Mouse (Mus musculus): ENCODE results near the gene Maml3. TPM values are rescaled to one million over a fixed set of nuclear protein-coding genes. Genes with fewer than 3 reads are reported as not detected.
A peak's percentile ranks its signal among the peaks of the same experiment; 100 is the strongest.

The Maml3 gene
- total RNA-seq, 2 experiments from 2014 or later: 7.1 TPM

DNA sequence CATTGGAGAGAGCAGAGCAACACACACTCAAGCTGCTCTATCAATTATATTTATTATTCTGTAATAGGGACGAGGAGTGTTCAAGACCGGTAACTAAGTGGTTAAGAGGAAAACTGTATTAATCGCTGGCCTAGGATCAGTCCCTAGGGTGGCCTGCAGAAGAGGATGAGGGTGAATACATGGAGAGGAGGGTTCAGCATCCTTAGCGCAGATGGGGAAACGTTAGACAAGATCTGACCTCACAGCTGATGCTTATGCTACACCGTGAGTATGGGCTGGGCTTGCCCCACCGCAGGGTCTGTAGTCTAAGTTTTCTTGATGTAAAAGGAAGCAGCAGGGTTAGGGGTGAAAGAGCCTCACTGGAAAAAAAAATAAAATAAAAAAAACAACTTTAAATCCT is 285.8 kb downstream of the Maml3 start:
- DNase-seq: no peak

DNA sequence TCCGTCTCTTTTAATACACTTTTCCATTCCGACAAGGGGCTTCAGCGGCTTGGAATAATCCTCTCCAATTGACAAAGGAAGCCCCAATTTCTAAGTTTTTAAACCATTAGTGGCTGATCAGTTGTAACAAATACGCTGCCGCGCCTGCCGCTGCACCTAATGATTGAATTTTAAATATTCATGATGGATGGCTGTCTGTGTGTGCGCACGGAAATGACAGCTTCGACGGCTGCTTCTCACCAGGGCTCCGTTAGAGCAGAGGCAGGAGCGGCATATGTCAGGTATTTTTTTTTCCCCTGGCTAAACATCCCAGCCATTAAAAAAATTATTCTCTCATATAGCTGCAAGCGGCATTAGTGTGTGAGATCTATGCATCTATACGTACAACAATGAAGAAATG is 287.0 kb downstream of the Maml3 start:
- no peak for DNase-seq

GRCm38 (mm10) chr3:51817329-51817728 is 287.5 kb downstream of the Maml3 start:
- DNase-seq: no peak

- no peak for DNase-seq
These were observed 288.2 kb downstream of the Maml3 start for GRCm38 (mm10) chr3:51816517-51817285.

DNA sequence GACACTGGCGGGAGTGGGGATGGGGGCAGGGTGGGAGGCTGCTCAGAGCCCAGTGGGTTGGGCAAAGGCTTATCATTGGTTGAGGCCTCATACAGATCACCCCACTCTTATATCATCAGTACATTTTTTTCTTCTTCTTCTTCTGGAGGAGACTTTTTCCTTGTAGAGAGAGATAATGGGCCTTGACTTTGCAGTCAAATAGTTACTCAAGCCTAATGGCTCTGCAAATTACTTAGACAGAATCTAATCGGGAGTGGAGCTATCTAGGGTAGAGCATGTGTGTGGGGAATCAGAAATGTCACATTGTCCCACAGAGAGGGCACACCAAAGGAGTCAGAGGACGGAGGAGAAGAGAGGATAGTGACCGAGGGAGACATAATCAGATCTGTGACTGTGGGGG is 290.8 kb downstream of the Maml3 start:
- DNase-seq: no peak

- no peak for DNase-seq
These were observed 291.7 kb downstream of the Maml3 start for GRCm38 (mm10) chr3:51813186-51813585.

GRCm38 (mm10) chr3:51810731-51811130 is 294.1 kb downstream of the Maml3 start:
- DNase-seq: no peak

DNA sequence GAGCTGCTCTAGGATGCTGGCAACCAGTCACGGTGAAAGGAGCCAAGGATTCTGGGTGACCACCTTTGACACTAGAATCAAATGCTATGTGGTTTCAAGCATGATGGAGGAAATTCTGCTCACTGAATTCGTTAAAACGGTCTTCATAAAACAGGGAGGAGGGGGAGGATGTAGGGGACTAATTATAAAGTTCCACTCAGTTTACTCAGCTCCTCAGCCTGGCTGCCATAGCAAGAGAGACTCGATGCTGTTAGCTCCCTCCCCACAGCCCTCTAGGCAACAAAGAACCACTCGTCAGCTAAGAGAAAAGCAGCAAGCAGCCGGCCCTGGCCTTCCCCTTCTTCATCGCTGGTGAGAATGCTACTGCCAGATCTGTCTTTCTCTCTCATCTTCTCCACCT is 295.1 kb downstream of the Maml3 start:
- DNase-seq: no peak

DNA sequence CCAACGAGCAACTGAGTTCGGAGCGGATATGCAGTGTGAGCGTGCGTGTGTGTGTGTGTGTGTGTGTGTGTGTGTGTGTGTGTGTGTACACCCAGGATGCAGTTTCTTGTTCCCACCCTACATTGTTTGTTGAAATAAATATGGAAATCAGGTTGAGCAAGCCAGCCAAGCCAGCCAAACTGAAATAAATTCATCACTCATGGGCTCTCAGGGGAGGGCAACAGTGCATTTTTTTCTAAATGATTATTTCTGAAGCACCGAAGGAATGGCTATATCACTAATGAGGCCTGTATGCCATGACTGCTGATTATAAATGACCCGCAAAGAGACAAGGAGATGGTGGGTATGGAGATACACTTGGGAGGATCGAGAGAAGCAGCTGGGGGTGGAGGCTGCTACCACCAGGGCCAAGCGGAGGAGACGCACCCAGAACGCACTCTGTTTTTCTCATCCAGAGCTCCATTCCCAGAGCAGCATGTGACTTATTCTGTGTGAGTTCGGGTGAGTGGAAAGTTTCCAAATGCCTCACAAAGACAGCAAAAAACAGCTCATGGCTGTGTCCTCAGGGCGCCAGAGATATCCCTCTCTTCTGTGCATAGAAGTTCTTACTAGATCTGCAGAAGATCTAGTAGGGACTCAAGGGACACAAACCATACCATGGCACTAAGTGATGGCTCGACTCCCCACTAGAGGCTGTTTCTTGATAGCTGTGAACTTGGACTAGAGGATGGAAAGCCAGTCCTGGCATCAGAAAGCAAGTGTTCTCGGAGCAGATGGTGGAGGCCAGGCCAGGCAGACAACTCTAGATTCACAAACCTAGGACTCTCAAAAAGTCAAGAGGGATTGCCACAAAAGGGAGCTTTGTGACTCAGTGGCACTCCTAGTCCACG is 296.6 kb downstream of the Maml3 start:
- no peak for DNase-seq

GRCm38 (mm10) chr3:51805488-51806318 is 299.2 kb downstream of the Maml3 start:
- no peak for DNase-seq

- no peak for DNase-seq
These were observed 301.0 kb downstream of the Maml3 start for GRCm38 (mm10) chr3:51803903-51804302.

DNA sequence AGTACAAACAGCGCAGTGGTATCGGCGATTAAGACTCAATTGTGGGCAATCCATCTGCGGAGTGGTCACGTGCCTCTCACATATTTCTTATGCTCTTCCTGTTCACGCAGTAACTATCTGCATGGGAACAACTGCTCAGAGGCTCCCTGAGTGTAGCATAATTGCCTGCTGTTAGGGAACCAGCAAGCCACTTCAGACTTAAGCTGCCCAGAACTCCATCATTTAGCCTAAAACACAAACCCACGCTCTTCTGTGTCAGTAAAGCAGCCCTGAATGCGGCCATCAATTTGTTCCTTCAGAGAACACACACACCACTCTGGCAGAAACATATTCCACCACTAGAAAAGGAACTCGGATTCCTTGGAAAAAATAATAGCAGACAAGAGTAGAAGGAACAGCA is 305.2 kb downstream of the Maml3 start:
- DNase-seq: no peak

DNA sequence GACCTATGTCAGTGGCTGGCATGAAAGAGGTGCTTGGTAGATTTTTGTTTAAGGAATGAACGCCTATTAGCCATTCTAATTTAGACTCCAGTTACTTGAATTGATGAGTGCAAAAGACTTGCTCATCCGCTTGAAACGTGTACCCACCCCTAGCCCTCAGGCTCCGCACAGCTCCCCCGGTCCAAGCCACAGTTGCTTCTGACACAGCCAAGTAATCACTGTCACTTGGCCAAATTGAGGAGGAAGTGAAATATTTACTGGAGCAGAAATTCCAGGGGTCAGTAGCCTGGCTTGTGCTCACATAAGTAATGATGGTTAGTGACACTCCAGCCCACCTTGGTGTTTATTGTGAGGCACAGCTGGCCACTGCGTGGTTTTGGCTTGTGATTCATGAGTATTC is 308.0 kb downstream of the Maml3 start:
- DNase-seq: no peak

DNA sequence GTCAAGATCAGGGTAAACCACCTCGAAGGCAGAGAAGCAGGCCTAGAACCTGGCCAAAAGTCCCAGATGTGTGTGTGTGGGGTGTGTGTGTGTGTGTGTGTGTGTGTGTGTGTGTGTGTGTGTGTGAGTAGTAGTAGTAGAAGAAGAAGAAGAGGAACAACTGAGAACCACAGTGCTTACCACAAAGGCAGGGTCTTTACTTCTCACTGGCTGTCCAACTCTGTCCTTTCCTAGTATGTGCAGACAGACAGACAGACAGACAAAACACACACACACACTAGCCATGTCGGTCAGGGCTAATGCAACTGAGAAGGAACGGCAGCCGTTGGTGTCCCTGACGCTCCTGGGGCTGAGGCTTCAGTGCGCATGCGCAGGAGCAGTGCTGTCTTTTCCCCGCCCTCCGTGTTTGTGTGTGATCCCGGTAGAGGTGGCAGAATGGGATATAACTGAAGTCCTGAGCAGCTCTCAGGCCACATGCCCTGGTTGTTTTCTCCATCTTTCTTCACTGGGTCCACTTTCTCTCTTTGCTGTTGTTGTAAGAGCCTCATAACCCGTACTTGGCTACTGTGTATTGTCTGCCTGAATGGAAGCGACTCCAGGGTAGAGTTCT is 308.6 kb downstream of the Maml3 start:
- peak; percentile 52 for DNase-seq

- DNase-seq: no peak
These were observed 313.3 kb downstream of the Maml3 start for GRCm38 (mm10) chr3:51791542-51791941.

DNA sequence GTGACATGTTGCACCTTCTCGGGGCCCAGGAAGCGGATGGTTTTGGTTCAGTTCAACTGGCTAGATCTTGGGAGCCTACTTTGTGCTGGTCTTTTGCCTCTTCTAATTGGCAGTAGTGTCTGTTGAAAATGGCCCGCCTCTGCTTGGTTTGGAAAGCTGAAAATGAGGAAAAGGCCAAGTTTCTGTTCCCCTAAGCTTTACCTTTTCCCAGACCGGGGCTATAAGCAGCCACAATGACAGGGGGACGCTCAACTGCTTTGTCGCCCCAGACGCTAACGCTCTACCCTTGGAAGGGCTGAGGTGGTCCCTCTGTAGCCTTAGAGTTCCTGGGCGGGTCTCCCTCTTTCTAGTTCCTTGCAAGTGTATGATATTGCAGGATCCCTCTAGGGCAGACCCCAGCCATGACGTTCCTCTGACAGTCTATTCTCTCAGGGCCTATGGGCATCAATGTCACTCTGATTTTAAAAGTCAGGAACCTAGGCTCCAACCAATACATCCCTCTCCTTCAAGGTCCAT is 315.4 kb downstream of the Maml3 start:
- DNase-seq: no peak

DNA sequence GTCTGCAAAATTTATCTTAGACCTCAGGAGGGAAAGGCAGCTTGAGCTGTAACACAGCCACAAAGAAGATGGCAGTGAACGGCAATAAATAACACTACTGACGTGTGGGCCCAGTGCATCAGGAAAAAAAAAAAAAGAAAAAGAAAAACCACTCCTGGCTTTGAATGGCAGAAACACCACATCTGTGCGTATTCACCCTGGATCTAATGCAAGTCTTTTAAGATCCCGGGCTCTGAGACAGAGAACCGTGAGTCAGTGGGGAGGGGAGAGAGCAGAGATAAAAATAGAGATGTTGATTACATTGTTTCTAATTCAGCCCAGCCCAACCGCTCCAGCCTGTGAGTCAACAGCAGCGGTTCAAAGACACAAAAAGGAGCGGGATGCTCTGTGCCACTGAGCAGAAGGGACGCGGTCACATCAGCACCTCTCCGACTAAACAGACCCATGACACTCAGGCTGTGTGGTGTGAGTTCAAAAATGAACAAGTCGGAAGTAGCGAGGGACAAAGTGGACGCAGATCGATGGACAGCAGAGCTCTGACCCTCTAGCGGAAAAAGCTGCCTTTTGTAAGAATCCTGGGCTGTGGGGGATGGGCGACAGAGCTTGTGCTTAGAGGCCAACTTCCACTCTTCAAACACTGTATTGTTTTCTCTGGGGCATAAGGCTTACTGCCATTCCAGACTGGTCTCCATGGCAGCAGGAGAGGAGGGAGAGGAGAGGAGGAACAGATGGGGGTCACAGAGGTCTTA is 316.1 kb downstream of the Maml3 start:
- peak; percentile 70 for DNase-seq

- no peak for DNase-seq
These were observed 316.9 kb downstream of the Maml3 start for GRCm38 (mm10) chr3:51787945-51788344.

- no peak for DNase-seq
These were observed 319.1 kb downstream of the Maml3 start for GRCm38 (mm10) chr3:51785796-51786195.

DNA sequence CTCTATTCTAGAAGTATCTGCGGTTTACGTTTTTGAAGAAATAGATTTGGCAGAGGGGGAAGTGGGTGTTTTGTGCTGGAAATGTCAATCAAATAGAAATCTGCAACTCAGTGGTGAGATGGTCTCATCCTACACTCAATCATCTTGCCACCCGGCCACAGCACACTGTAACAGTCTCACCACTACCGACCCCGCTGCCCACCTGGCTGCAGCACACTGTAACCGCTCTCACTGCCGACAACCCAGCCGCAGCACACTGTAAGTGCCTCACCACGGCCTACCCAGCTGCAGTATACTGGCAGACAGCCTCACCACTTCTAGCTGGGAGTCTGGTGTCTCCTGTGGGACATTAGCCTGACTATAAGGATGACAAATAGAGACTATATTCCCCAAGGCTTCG is 322.7 kb downstream of the Maml3 start:
- no peak for DNase-seq
